Mouse (Mus musculus): ENCODE measurements around the gene Ciao1. TPM values are rescaled to one million over a fixed set of nuclear protein-coding genes. Genes with fewer than 3 reads are reported as not detected.

Ciao1 gene
- polyA plus RNA-seq, 2 experiments: 63.1 to 64.8 TPM

- Histone ChIP-seq H3K27ac (replicated peaks; ENCODE audit: low read depth, low read length) (peak overlapping the region; percentile 67; the same call in 1 of the 2 replicates), H3K4me2 (replicated peaks; ENCODE audit: low read depth, low read length, severe bottlenecking) (peak overlapping the region; percentile 96), H3K4me3 (replicated peaks; ENCODE audit: low read length) (peak overlapping the region; percentile 90), H3K36me3 (ENCODE audit: control insufficient read depth, insufficient read depth, low read length) (peaks cover 33% of the 10 kb centered on the region), H3K9ac (ENCODE audit: low read depth, low read length, severe bottlenecking) (peak overlapping the region; percentile 79), H3K9me3 (ENCODE audit: control insufficient read depth, low read length) (no peaks in the 10 kb centered on the region), H3K4me1 (ENCODE audit: control insufficient read depth, insufficient read depth, low read length) (peaks cover 18% of the 10 kb centered on the region), H3K27me3 (ENCODE audit: control insufficient read depth, insufficient read depth, low read length) (no peaks in the 10 kb centered on the region)
- WGBS: 1% methylated on average over 37 of the region's 39 CpGs
- ATAC-seq (ENCODE audit: low FRiP score, low read depth) (peak; percentile 3; the same call in 1 of the 2 replicates), DNase-seq (ENCODE audit: low spot score) (peak; percentile 20)
- TF ChIP-seq POLR2A (IDR thresholded peaks at IDR 0.05; ENCODE audit: borderline replicate concordance, extremely low read depth, insufficient read depth, insufficient read length): no peak
These were observed 853 bp upstream of the Ciao1 start for GRCm38 (mm10) chr2:127248334-127249004.

- DNase-seq (ENCODE audit: low spot score) (no peak), ATAC-seq (ENCODE audit: low FRiP score, low read depth) (no peak)
- TF ChIP-seq POLR2A (IDR thresholded peaks at IDR 0.05; ENCODE audit: borderline replicate concordance, extremely low read depth, insufficient read depth, insufficient read length): no peak
- WGBS: 100% methylated on average over 2 of the region's 2 CpGs
- H3K9ac ChIP-seq (ENCODE audit: low read depth, low read length, severe bottlenecking): no peak overlapping the region
- peaks cover 84% of the 10 kb centered on the region for H3K36me3 ChIP-seq (ENCODE audit: control insufficient read depth, insufficient read depth, low read length)
- H3K27ac ChIP-seq (replicated peaks; ENCODE audit: low read depth, low read length): no peak overlapping the region
- no peaks in the 10 kb centered on the region for H3K4me1 ChIP-seq (ENCODE audit: control insufficient read depth, insufficient read depth, low read length)
- H3K4me3 ChIP-seq (replicated peaks; ENCODE audit: low read length): no peak overlapping the region
- no peaks in the 10 kb centered on the region for H3K9me3 ChIP-seq (ENCODE audit: control insufficient read depth, low read length)
- H3K27me3 ChIP-seq (ENCODE audit: control insufficient read depth, insufficient read depth, low read length): no peaks in the 10 kb centered on the region
- H3K4me2 ChIP-seq (replicated peaks; ENCODE audit: low read depth, low read length, severe bottlenecking): no peak overlapping the region
These were observed 7.6 kb downstream of the Ciao1 start for GRCm38 (mm10) chr2:127240065-127240464.

GRCm38 (mm10) chr2:127237897-127238610 lies 9.6 kb downstream of the Ciao1 start:
- H3K27me3 ChIP-seq (ENCODE audit: control insufficient read depth, insufficient read depth, low read length): no peaks in the 10 kb centered on the region
- no peaks in the 10 kb centered on the region for H3K4me1 ChIP-seq (ENCODE audit: control insufficient read depth, insufficient read depth, low read length)
- no peaks in the 10 kb centered on the region for H3K9me3 ChIP-seq (ENCODE audit: control insufficient read depth, low read length)
- H3K4me3 ChIP-seq (replicated peaks; ENCODE audit: low read length): no peak overlapping the region
- ATAC-seq (ENCODE audit: low FRiP score, low read depth) (no peak), DNase-seq (ENCODE audit: low spot score) (no peak)
- TF ChIP-seq POLR2A (IDR thresholded peaks at IDR 0.05; ENCODE audit: borderline replicate concordance, extremely low read depth, insufficient read depth, insufficient read length): no peak
- no peak overlapping the region for H3K4me2 ChIP-seq (replicated peaks; ENCODE audit: low read depth, low read length, severe bottlenecking)
- H3K36me3 ChIP-seq (ENCODE audit: control insufficient read depth, insufficient read depth, low read length): peaks cover 91% of the 10 kb centered on the region
- 90% methylated on average over 11 of the region's 11 CpGs for WGBS
- no peak overlapping the region for H3K9ac ChIP-seq (ENCODE audit: low read depth, low read length, severe bottlenecking)
- no peak overlapping the region for H3K27ac ChIP-seq (replicated peaks; ENCODE audit: low read depth, low read length)

GRCm38 (mm10) chr2:127225261-127225660 lies 22.4 kb downstream of the Ciao1 start:
- Histone ChIP-seq H3K9ac (ENCODE audit: low read depth, low read length, severe bottlenecking) (no peak overlapping the region), H3K9me3 (ENCODE audit: control insufficient read depth, low read length) (no peaks in the 10 kb centered on the region), H3K27me3 (ENCODE audit: control insufficient read depth, insufficient read depth, low read length) (no peaks in the 10 kb centered on the region), H3K36me3 (ENCODE audit: control insufficient read depth, insufficient read depth, low read length) (peaks cover 98% of the 10 kb centered on the region), H3K4me1 (ENCODE audit: control insufficient read depth, insufficient read depth, low read length) (no peaks in the 10 kb centered on the region), H3K4me2 (replicated peaks; ENCODE audit: low read depth, low read length, severe bottlenecking) (no peak overlapping the region), H3K27ac (replicated peaks; ENCODE audit: low read depth, low read length) (no peak overlapping the region), H3K4me3 (replicated peaks; ENCODE audit: low read length) (no peak overlapping the region)
- TF ChIP-seq POLR2A (IDR thresholded peaks at IDR 0.05; ENCODE audit: borderline replicate concordance, extremely low read depth, insufficient read depth, insufficient read length): no peak
- DNase-seq (ENCODE audit: low spot score) (no peak), ATAC-seq (ENCODE audit: low FRiP score, low read depth) (no peak)
- WGBS: 94% methylated on average over 3 of the region's 3 CpGs

GRCm38 (mm10) chr2:127217746-127218145 lies 29.9 kb downstream of the Ciao1 start:
- DNase-seq (ENCODE audit: low spot score): no peak
- WGBS: 95% methylated on average over 5 of the region's 5 CpGs
- TF ChIP-seq POLR2A (IDR thresholded peaks at IDR 0.05; ENCODE audit: borderline replicate concordance, extremely low read depth, insufficient read depth, insufficient read length): no peak
- no peaks in the 10 kb centered on the region for H3K27me3 ChIP-seq (ENCODE audit: control insufficient read depth, insufficient read depth, low read length)
- no peak overlapping the region for H3K27ac ChIP-seq (replicated peaks; ENCODE audit: low read depth, low read length)
- H3K4me2 ChIP-seq (replicated peaks; ENCODE audit: low read depth, low read length, severe bottlenecking): no peak overlapping the region
- no peaks in the 10 kb centered on the region for H3K9me3 ChIP-seq (ENCODE audit: control insufficient read depth, low read length)
- H3K9ac ChIP-seq (ENCODE audit: low read depth, low read length, severe bottlenecking): no peak overlapping the region
- no peaks in the 10 kb centered on the region for H3K4me1 ChIP-seq (ENCODE audit: control insufficient read depth, insufficient read depth, low read length)
- H3K4me3 ChIP-seq (replicated peaks; ENCODE audit: low read length): no peak overlapping the region
- peaks cover 98% of the 10 kb centered on the region for H3K36me3 ChIP-seq (ENCODE audit: control insufficient read depth, insufficient read depth, low read length)
- no peak for ATAC-seq (ENCODE audit: low FRiP score, low read depth)
